Mouse (Mus musculus) thymus, adult 2 months (tissue): ENCODE data around the gene Prdm16. TPM values are rescaled to one million over a fixed set of nuclear protein-coding genes. Genes with fewer than 3 reads are reported as not detected.

Source experiments
- DNase-seq: peaks from one replicate; pipeline ENCODE4 v3.0.0; 2021
- H3K27ac ChIP-seq: fragments of 200-500 bp; 2 replicates; pipeline ENCODE4 v1.5.1; 2012; ENCODE audit warnings: low read length, control low read depth; ENCODE audit not compliant: control insufficient read depth, insufficient read depth
- H3K27me3 ChIP-seq: fragments of 200-500 bp; 2 replicates; pipeline ENCODE4 v1.6.1; 2012; ENCODE audit warnings: mild to moderate bottlenecking, low read length, moderate library complexity, mixed read lengths; ENCODE audit not compliant: control insufficient read depth, insufficient read depth
- H3K36me3 ChIP-seq: fragments of 200-500 bp; 2 replicates; pipeline ENCODE4 v1.6.1; 2012; ENCODE audit warnings: mild to moderate bottlenecking, low read length, moderate library complexity; ENCODE audit not compliant: control insufficient read depth, insufficient read depth
- H3K4me1 ChIP-seq: fragments of 200-500 bp; replicated peaks from 2 replicates; pipeline ENCODE4 v1.6.1; 2012; ENCODE audit warnings: low read length; ENCODE audit not compliant: control insufficient read depth, insufficient read depth
- H3K4me3 ChIP-seq: fragments of 200-500 bp; 2 replicates; pipeline ENCODE4 v1.5.1; 2012; ENCODE audit warnings: mild to moderate bottlenecking, low read length, control low read depth, moderate library complexity; ENCODE audit not compliant: control insufficient read depth, insufficient read depth
- CTCF ChIP-seq: fragments of 200-500 bp; IDR thresholded peaks from 2 replicates; pipeline ENCODE4 v1.5.1; 2012; ENCODE audit warnings: mild to moderate bottlenecking, control low read depth, low read length, moderate library complexity, borderline replicate concordance; ENCODE audit not compliant: control insufficient read depth, poor library complexity, insufficient read depth; ENCODE audit errors: extremely low read depth
- POLR2A ChIP-seq: fragments of 200-500 bp; IDR thresholded peaks from 2 replicates; pipeline ENCODE4 v1.6.1; 2012; ENCODE audit warnings: mild to moderate bottlenecking, low read length, control low read depth, moderate library complexity; ENCODE audit not compliant: control insufficient read depth, poor library complexity, insufficient read depth; ENCODE audit errors: extremely low read depth
- WGBS: fragments of 180-500 bp; shearing (Covaris S2); methylation state at CpG from one replicate; pipeline ENCODE4 v1.1.7; 2018; 5-methylcytosine and 5-hydroxymethylcytosine counted together
- polyA plus RNA-seq: library from polyadenylated mRNA; depleted of rRNA; stranded (reverse); fragments of >200 nt; gene quantifications from 2 replicates; pipeline ENCODE4 v1.2.3, GENCODE M21; 2012; rRNA removed

Gene Prdm16
- 4.5 and 7.7 TPM in 2 replicates for polyA plus RNA-seq

DNA sequence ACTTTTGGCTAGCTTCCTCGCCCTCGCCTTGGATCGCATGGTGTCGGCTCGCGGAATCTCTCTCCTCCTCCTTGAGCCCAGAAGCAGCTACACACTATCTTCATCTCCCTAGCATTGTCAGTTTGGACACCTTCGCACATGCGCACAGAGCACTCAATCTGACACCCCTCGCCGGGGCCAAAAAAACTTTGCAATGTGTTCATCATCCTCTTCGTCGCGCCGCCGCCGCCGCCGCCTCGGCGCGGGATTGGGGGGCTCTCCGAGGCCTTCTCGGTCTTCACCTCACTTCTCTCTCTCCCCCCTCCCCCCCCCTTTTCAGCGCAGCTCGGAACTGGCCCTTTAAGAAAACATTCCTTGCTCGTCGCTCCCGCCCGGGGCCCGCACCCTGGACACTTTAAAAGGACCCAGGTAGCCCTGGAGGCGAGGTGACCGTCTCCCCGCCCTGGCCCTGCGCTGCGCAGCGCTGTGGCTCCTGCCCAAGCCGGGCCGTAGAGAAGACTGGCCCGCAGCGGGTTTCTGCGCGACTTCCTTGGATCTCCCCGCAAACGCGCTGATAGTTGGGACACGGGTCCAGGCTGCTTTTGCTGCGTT is at the start of gene Prdm16:
Gene Prdm16 (minus strand): TSS at position 153 of the 591 bp plus-strand sequence.
- 1% methylated on average over 47 of the region's 47 CpGs for WGBS
- Histone ChIP-seq H3K4me1 (0 out of 2 replicates have a peak, but pooled peaks cover 5% of the 10 kb centered on the region), H3K27me3 (peaks cover 31% of the 10 kb centered on the region), H3K36me3 (no peaks in the 10 kb centered on the region), H3K4me3 (peak within 1 kb of the TSS; percentile 38), H3K27ac (no peak within 1 kb of the TSS)
- DNase-seq: no peak
- TF ChIP-seq POLR2A (no peak), CTCF (no peak)

GRCm38 (mm10) chr4:154683068-154683752 is 46.5 kb upstream of the Prdm16 start:
- no peak overlapping the region for H3K27ac ChIP-seq
- TF ChIP-seq CTCF: no peak
- no peak for TF ChIP-seq POLR2A
- H3K4me1 ChIP-seq: no peaks in the 10 kb centered on the region
- 82% methylated on average over 5 of the region's 5 CpGs for WGBS
- H3K36me3 ChIP-seq: no peaks in the 10 kb centered on the region
- H3K4me3 ChIP-seq: no peak overlapping the region
- DNase-seq: no peak
- H3K27me3 ChIP-seq: no peaks in the 10 kb centered on the region

DNA sequence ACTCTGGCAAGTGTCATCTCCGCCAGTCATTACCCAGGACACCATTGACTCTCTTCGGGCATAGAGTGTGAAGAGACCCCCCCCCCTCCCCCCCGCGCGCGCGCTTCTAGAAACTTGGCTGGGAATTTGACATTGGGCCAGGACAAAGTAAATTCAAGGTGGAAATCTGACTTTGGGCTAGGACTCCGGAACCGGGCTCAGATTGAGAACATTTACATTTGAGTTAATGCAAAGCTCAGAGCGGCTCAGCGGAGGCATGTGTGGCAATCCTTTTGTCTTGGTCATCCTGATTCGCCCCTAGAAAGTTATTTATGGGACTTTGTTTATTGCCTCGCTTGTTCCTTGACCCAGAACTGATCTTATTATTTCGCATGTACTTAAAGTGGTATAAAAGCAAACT is 45.6 kb upstream of the Prdm16 start:
- Histone ChIP-seq H3K27me3 (no peaks in the 10 kb centered on the region), H3K4me3 (no peak overlapping the region), H3K27ac (no peak overlapping the region), H3K36me3 (no peaks in the 10 kb centered on the region), H3K4me1 (no peaks in the 10 kb centered on the region)
- WGBS: 74% methylated on average over 14 of the region's 14 CpGs
- TF ChIP-seq POLR2A: no peak
- TF ChIP-seq CTCF: no peak
- no peak for DNase-seq

DNA sequence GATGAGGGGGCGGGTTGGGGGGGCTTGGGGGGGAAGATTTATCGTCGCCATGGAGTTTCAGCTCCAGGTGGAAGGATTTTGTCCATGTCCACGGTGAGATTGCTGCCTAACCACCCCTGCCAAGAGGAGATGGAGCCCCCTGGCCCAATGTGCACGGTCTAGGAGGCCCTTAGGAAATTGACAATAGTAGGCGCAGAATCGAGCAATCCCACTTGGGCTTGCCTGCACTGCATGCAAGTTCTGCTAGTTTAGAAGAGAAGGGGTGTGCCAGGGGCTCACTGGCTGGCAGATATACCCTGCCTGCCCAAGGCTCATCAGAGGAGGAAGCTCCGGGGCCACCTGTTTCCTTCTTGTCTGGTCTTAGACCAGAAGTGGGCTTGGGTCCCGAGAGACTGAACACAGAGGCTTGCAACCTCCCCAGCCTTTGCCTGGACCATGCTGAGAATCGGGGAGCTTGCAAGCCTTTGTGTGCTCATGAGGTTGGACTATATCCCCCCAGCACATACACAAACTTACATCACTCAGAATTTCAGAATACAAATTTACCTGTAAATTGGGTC is 38.8 kb upstream of the Prdm16 start:
- Histone ChIP-seq H3K36me3 (no peaks in the 10 kb centered on the region), H3K27me3 (no peaks in the 10 kb centered on the region), H3K4me3 (no peak overlapping the region), H3K4me1 (no peaks in the 10 kb centered on the region), H3K27ac (no peak overlapping the region)
- WGBS: 61% methylated on average over 10 of the region's 10 CpGs
- no peak for DNase-seq
- TF ChIP-seq POLR2A: no peak
- no peak for TF ChIP-seq CTCF

GRCm38 (mm10) chr4:154674966-154675365 is 38.3 kb upstream of the Prdm16 start:
- H3K27me3 ChIP-seq: no peaks in the 10 kb centered on the region
- H3K27ac ChIP-seq: no peak overlapping the region
- H3K4me3 ChIP-seq: no peak overlapping the region
- no peaks in the 10 kb centered on the region for H3K4me1 ChIP-seq
- no peak for DNase-seq
- 66% methylated on average over 15 of the region's 15 CpGs for WGBS
- TF ChIP-seq POLR2A (no peak), CTCF (no peak)
- H3K36me3 ChIP-seq: no peaks in the 10 kb centered on the region

- WGBS: 6% methylated on average over 12 of the region's 12 CpGs
- no peaks in the 10 kb centered on the region for H3K36me3 ChIP-seq
- no peaks in the 10 kb centered on the region for H3K27me3 ChIP-seq
- TF ChIP-seq POLR2A (no peak), CTCF (peak; percentile 78; the same call in 1 of the 2 replicates)
- H3K4me1 ChIP-seq: no peaks in the 10 kb centered on the region
- H3K27ac ChIP-seq: no peak overlapping the region
- peak; percentile 19 for DNase-seq
- no peak overlapping the region for H3K4me3 ChIP-seq
Observed at GRCm38 (mm10) chr4:154674541-154674940, 37.9 kb upstream of the Prdm16 start.
